In genomic region chr2:58565267-58565666, GRCm38 (mm10) we compare ENCODE assay signal across 8 mouse cellular contexts. TPM values are rescaled to one million over a fixed set of nuclear protein-coding genes. Genes with fewer than 3 reads are reported as not detected.
DNase-seq lines count a peak whose midpoint lies in the region; ATAC-seq lines count a peak whose summit lies in the region.

No protein-coding gene starts in this region.

- WGBS in forebrain, embryonic 16.5 days, result 32% methylated on average over 6 of the region's 6 CpGs
- 66% methylated on average over 6 of the region's 6 CpGs for WGBS in hindbrain, embryonic 11.5 days
- 59% methylated on average over 6 of the region's 6 CpGs for WGBS in limb, embryonic 13.5 days
- WGBS in neural tube, embryonic 14.5 days, result 51% methylated on average over 6 of the region's 6 CpGs

- no peak for ATAC-seq in forebrain, embryonic 16.5 days
- no peak for ATAC-seq in hindbrain, embryonic 11.5 days (ENCODE audit: low FRiP score)
- no peak for ATAC-seq in limb, embryonic 13.5 days (ENCODE audit: low FRiP score, low read depth)
- ATAC-seq in neural tube, embryonic 14.5 days (ENCODE audit: low read depth), result no peak
- no peak for ATAC-seq in monocyte, adult 5-6 weeks (replicated peaks; ENCODE audit: insufficient number of reproducible peaks, low FRiP score, low TSS enrichment, poor library complexity, severe bottlenecking)

- peak overlapping the region; percentile 94 for H3K4me3 ChIP-seq in forebrain, embryonic 16.5 days (replicated peaks; ENCODE audit: low read length)
- peak overlapping the region; percentile 0; the same call in 1 of the 2 replicates for H3K4me3 ChIP-seq in hindbrain, embryonic 11.5 days (ENCODE audit: low read depth, low read length)
- H3K4me3 ChIP-seq in limb, embryonic 13.5 days, result peak overlapping the region; percentile 83
- peak overlapping the region; percentile 94 for H3K4me3 ChIP-seq in neural tube, embryonic 14.5 days (ENCODE audit: low read depth, low read length)

- peak; percentile 28 for DNase-seq in 3T3-L1 (ENCODE audit: low read depth, low spot score)
- peak; percentile 56 to 62 for DNase-seq in adrenal gland, postnatal 36 days
- DNase-seq in hindbrain, embryonic 11.5 days (ENCODE audit: low spot score), result no peak
- DNase-seq in spleen, adult 18-20 months, result no peak

- peak overlapping the region; percentile 97; the same call in 1 of the 2 replicates for H3K9ac ChIP-seq in forebrain, embryonic 16.5 days (replicated peaks; ENCODE audit: low read depth, low read length)
- no peak overlapping the region for H3K9ac ChIP-seq in hindbrain, embryonic 11.5 days (ENCODE audit: low read depth, low read length)
- H3K9ac ChIP-seq in limb, embryonic 13.5 days, result 0 out of 2 replicates have a peak overlapping the region, but pooled peaks have one; percentile 39
- H3K9ac ChIP-seq in neural tube, embryonic 14.5 days (replicated peaks; ENCODE audit: low read depth, low read length), result no peak overlapping the region; the same call in 1 of the 2 replicates

- H3K36me3 ChIP-seq in forebrain, embryonic 16.5 days (ENCODE audit: control insufficient read depth, insufficient read depth), result no peaks in the 10 kb centered on the region
- no peaks in the 10 kb centered on the region for H3K36me3 ChIP-seq in hindbrain, embryonic 11.5 days (ENCODE audit: control insufficient read depth, insufficient read depth, low read length)
- no peaks in the 10 kb centered on the region for H3K36me3 ChIP-seq in limb, embryonic 13.5 days
- H3K36me3 ChIP-seq in neural tube, embryonic 14.5 days (ENCODE audit: control insufficient read depth, insufficient read depth, low read length), result no peaks in the 10 kb centered on the region

- no peaks in the 10 kb centered on the region for H3K27me3 ChIP-seq in forebrain, embryonic 16.5 days (replicated peaks; ENCODE audit: control insufficient read depth, insufficient read depth, low read length)
- H3K27me3 ChIP-seq in hindbrain, embryonic 11.5 days (ENCODE audit: control insufficient read depth, insufficient read depth, low read length), result no peaks in the 10 kb centered on the region
- no peaks in the 10 kb centered on the region for H3K27me3 ChIP-seq in limb, embryonic 13.5 days
- H3K27me3 ChIP-seq in neural tube, embryonic 14.5 days (ENCODE audit: control insufficient read depth, insufficient read depth, low read length), result 0 out of 2 replicates have a peak, but pooled peaks cover 2% of the 10 kb centered on the region

- peaks cover 40% of the 10 kb centered on the region for H3K4me1 ChIP-seq in forebrain, embryonic 16.5 days (replicated peaks; ENCODE audit: control insufficient read depth, insufficient read depth, low read length)
- H3K4me1 ChIP-seq in hindbrain, embryonic 11.5 days (replicated peaks; ENCODE audit: control insufficient read depth, insufficient read depth, low read length), result peaks cover 6% of the 10 kb centered on the region; the same call in 1 of the 2 replicates
- H3K4me1 ChIP-seq in limb, embryonic 13.5 days, result peaks cover 53% of the 10 kb centered on the region
- peaks cover 22% of the 10 kb centered on the region for H3K4me1 ChIP-seq in neural tube, embryonic 14.5 days (ENCODE audit: control insufficient read depth, insufficient read depth, low read length)

- 0 out of 2 replicates have a peak overlapping the region, but pooled peaks have one; percentile 12 for H3K27ac ChIP-seq in forebrain, embryonic 16.5 days (ENCODE audit: low read length)
- H3K27ac ChIP-seq in hindbrain, embryonic 11.5 days (ENCODE audit: low read depth, low read length), result no peak overlapping the region
- H3K27ac ChIP-seq in limb, embryonic 13.5 days, result no peak overlapping the region
- H3K27ac ChIP-seq in neural tube, embryonic 14.5 days (ENCODE audit: low read depth, low read length), result no peak overlapping the region

- no peaks in the 10 kb centered on the region for H3K9me3 ChIP-seq in forebrain, embryonic 16.5 days (ENCODE audit: control insufficient read depth, low read length)
- H3K9me3 ChIP-seq in hindbrain, embryonic 11.5 days (ENCODE audit: control insufficient read depth, low read length), result no peaks in the 10 kb centered on the region
- no peaks in the 10 kb centered on the region for H3K9me3 ChIP-seq in limb, embryonic 13.5 days
- no peaks in the 10 kb centered on the region for H3K9me3 ChIP-seq in neural tube, embryonic 14.5 days (ENCODE audit: control insufficient read depth, low read length)

- H3K4me2 ChIP-seq in forebrain, embryonic 16.5 days (ENCODE audit: low read length), result peak overlapping the region; percentile 51
- peak overlapping the region; percentile 1; the same call in 1 of the 2 replicates for H3K4me2 ChIP-seq in hindbrain, embryonic 11.5 days (replicated peaks; ENCODE audit: low read depth, low read length)
- peak overlapping the region; percentile 78 for H3K4me2 ChIP-seq in limb, embryonic 13.5 days (replicated peaks)
- peak overlapping the region; percentile 65 for H3K4me2 ChIP-seq in neural tube, embryonic 14.5 days (ENCODE audit: low read depth, low read length)

RNA-seq across cellular contexts. Expression of gene Acvr1, which starts 1.7 kb away (rescaled TPM):
- total RNA-seq in adrenal gland, postnatal 36 days (2021), result 100 to 1,000 TPM in 1 of 2 experiments, 10 to 100 TPM in 1; 36.5 to 140 TPM
- 7.4 and 9.8 TPM in 2 replicates for polyA plus RNA-seq in forebrain, embryonic 16.5 days (2015; fragmentation: Nextera tagmentation; extraction: Ambion mirVana)
- 5.8 and 6.0 TPM in 2 replicates for polyA plus RNA-seq in hindbrain, embryonic 11.5 days (2014; fragmentation: Nextera tagmentation; extraction: Ambion mirVana)
- polyA plus RNA-seq in limb, embryonic 13.5 days (2015; fragmentation: Nextera tagmentation; extraction: Ambion mirVana), result 7.9 and 8.6 TPM in 2 replicates
- polyA plus RNA-seq in neural tube, embryonic 14.5 days (2014; fragmentation: Nextera tagmentation; extraction: Ambion mirVana), result 8.5 and 8.6 TPM in 2 replicates
- total RNA-seq in monocyte, adult 5-6 weeks (2017), result 1.1 to 2.3 TPM (median 2.1 TPM) in 3 replicates

RNA-seq across cellular contexts. Expression of gene Upp2, which starts 1.8 kb away (rescaled TPM):
- 10 to 100 TPM; 12.5 to 16.0 TPM for total RNA-seq in adrenal gland, postnatal 36 days (2021)
- 11.7 and 16.8 TPM in 2 replicates for polyA plus RNA-seq in forebrain, embryonic 16.5 days (2015; fragmentation: Nextera tagmentation; extraction: Ambion mirVana)
- polyA plus RNA-seq in hindbrain, embryonic 11.5 days (2014; fragmentation: Nextera tagmentation; extraction: Ambion mirVana), result 5.9 and 6.3 TPM in 2 replicates
- polyA plus RNA-seq in limb, embryonic 13.5 days (2015; fragmentation: Nextera tagmentation; extraction: Ambion mirVana), result 9.5 and 10.4 TPM in 2 replicates
- 15.4 and 16.4 TPM in 2 replicates for polyA plus RNA-seq in neural tube, embryonic 14.5 days (2014; fragmentation: Nextera tagmentation; extraction: Ambion mirVana)
- 0.97 to 2.3 TPM (median 1.3 TPM) in 3 replicates for total RNA-seq in monocyte, adult 5-6 weeks (2017)

Comparison
In these comparisons a context has a peak if more than half of its experiments do, and no peak if none do; other contexts are left out.
1. DNase-seq: peak in 3T3-L1 (single experiment) and adrenal gland, postnatal 36 days (2 of 2); none in hindbrain, embryonic 11.5 days (single experiment) and spleen, adult 18-20 months (0 of 2).
2. H3K4me2 ChIP-seq: peak in every context shown above with its lines; median percentile 78 in limb, embryonic 13.5 days; 65 in neural tube, embryonic 14.5 days; 51 in forebrain, embryonic 16.5 days; 1 in hindbrain, embryonic 11.5 days.
3. H3K4me3 ChIP-seq: peak in every context shown above with its lines; median percentile 94 in forebrain, embryonic 16.5 days; 94 in neural tube, embryonic 14.5 days; 83 in limb, embryonic 13.5 days; 0 in hindbrain, embryonic 11.5 days.
4. H3K9ac ChIP-seq: peak in forebrain, embryonic 16.5 days (single experiment) and limb, embryonic 13.5 days (single experiment); none in hindbrain, embryonic 11.5 days (single experiment) and neural tube, embryonic 14.5 days (single experiment).